Mouse (Mus musculus) midbrain, embryonic 12.5 days (tissue): ENCODE measurements at regions not wholly inside any gene's neighbourhood (a gene's known extent, or its start where the extent isn't known, plus 50 kb on each side); places are given as distances from the start of the nearest gene placed in this dataset.

Experiments
- ATAC-seq: fragments of 200-750 bp; cut with Nextera tagmentation; 2 replicates; pipeline ENCODE4 v1.8.0; 2017; ENCODE audit warnings: low read depth, moderate TSS enrichment, moderate library complexity; ENCODE audit not compliant: low FRiP score
- H3K27ac ChIP-seq: fragments of 300-500 bp; sonication (generic); replicated peaks from 2 replicates; pipeline ENCODE4 v1.5.1; 2016; ENCODE audit warnings: mild to moderate bottlenecking
- H3K27me3 ChIP-seq: fragments of 300-500 bp; sonication (generic); 2 replicates; pipeline ENCODE4 v1.6.1; 2016; ENCODE audit warnings: mild to moderate bottlenecking
- H3K36me3 ChIP-seq: fragments of 300-500 bp; sonication (generic); 2 replicates; pipeline ENCODE4 v1.6.1; 2016
- H3K4me1 ChIP-seq: fragments of 300-500 bp; sonication (generic); 2 replicates; pipeline ENCODE4 v1.6.1; 2016
- H3K4me2 ChIP-seq: fragments of 300-500 bp; sonication (generic); replicated peaks from 2 replicates; pipeline ENCODE4 v1.6.1; 2016; ENCODE audit warnings: mild to moderate bottlenecking, moderate library complexity
- H3K4me3 ChIP-seq: fragments of 300-500 bp; sonication (generic); 2 replicates; pipeline ENCODE4 v1.5.1; 2016; ENCODE audit warnings: mild to moderate bottlenecking
- H3K9ac ChIP-seq: fragments of 300-500 bp; sonication (generic); replicated peaks from 2 replicates; pipeline ENCODE4 v1.6.1; 2016; ENCODE audit warnings: mild to moderate bottlenecking, moderate library complexity
- H3K9me3 ChIP-seq: fragments of 300-500 bp; sonication (generic); 2 replicates; pipeline ENCODE4 v1.6.1; 2016; ENCODE audit warnings: mild to moderate bottlenecking
- WGBS: fragments of 180-500 bp; shearing (Covaris S2); methylation state at CpG from one replicate; pipeline ENCODE4 v1.1.7; 2016; 5-methylcytosine and 5-hydroxymethylcytosine counted together

DNA sequence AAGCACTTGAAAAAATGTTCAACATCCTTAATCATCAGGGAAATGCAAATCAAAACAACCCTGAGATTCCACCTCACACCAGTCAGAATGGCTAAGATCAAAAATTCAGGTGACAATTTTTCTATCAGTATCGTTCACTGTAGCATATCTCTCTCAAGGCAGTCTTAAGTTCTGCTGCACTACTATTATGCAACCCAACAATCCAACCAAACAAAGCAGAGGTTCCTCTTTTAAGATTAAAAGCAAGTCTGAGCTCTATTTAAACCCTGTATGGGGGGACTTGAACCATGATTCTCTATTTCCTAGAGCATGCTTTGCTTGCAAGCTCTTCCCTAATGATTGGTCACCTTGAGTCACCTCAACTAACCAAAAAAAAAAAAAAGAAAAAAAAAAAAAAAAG lies 59.6 kb upstream of the Mef2c start:
- no peaks in the 10 kb centered on the region for H3K4me1 ChIP-seq
- H3K4me2 ChIP-seq: no peak overlapping the region
- no peak overlapping the region for H3K27ac ChIP-seq
- no peak overlapping the region for H3K4me3 ChIP-seq
- 97% methylated on average over 1 of the region's 1 CpGs for WGBS
- H3K9ac ChIP-seq: no peak overlapping the region
- no peaks in the 10 kb centered on the region for H3K27me3 ChIP-seq
- no peaks in the 10 kb centered on the region for H3K9me3 ChIP-seq
- no peaks in the 10 kb centered on the region for H3K36me3 ChIP-seq
- ATAC-seq: no peak

DNA sequence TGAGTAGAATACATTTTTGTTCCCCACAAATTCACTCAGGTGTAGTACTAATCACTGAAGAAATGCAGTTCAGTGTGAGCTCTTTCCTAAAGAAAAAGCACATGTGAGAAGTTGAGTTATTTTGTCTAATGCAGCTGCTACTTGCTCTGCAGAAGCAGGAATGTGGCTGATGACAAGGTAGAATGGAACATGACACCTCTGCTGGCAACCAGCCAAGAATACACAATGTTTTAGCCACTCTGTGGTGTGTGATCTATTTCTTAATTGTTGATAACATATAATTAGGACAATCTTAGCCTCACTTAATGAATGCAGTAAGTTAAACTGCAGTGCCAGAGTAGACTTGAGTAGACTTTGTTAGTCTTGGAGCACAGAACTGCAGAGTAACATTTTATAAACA lies 53.0 kb upstream of the Mef2c start:
- H3K27ac ChIP-seq: no peak overlapping the region
- no peak overlapping the region for H3K9ac ChIP-seq
- H3K27me3 ChIP-seq: no peaks in the 10 kb centered on the region
- no peak overlapping the region for H3K4me3 ChIP-seq
- H3K36me3 ChIP-seq: no peaks in the 10 kb centered on the region
- no peak; the same call in 1 of the 2 replicates for ATAC-seq
- H3K9me3 ChIP-seq: no peaks in the 10 kb centered on the region
- H3K4me2 ChIP-seq: no peak overlapping the region
- H3K4me1 ChIP-seq: no peaks in the 10 kb centered on the region

DNA sequence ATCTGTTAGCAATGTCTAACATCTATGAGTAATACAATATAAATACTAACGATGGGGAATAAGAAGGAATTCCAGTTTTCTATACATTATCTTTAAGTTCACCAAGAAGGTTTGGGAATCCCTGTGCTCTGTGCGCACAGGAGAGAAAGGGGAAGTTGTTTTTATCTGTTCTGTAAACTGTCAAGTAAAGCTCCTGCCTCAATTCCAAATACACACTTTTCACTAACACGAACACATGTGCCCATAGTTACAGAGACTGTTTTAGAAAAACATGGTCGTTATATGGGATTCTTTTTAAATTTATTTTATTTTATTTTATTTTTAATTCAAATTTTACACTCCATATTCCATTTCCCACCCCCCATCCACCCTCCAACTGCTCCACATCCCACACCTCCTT lies 50.8 kb upstream of the Mef2c start:
- WGBS: 89% methylated on average over 4 of the region's 4 CpGs
- Histone ChIP-seq H3K9ac (no peak overlapping the region), H3K4me2 (no peak overlapping the region), H3K4me1 (no peaks in the 10 kb centered on the region), H3K36me3 (no peaks in the 10 kb centered on the region), H3K27me3 (no peaks in the 10 kb centered on the region), H3K27ac (no peak overlapping the region), H3K9me3 (no peaks in the 10 kb centered on the region), H3K4me3 (no peak overlapping the region)
- no peak for ATAC-seq
